Mouse (Mus musculus) layer of hippocampus, adult 11-12 months (tissue): Measurements from ENCODE around the gene Wfdc15b.
"Not testable (repeated sequence)": the region's sequence is repeated elsewhere in the genome, so short reads cannot be mapped to it uniquely, and the experiment has no call there.

Source experiments
- DNase-seq: peaks from one replicate; pipeline ENCODE4 v3.0.0; 2022; ENCODE audit warnings: low spot score

Gene Wfdc15b

DNA sequence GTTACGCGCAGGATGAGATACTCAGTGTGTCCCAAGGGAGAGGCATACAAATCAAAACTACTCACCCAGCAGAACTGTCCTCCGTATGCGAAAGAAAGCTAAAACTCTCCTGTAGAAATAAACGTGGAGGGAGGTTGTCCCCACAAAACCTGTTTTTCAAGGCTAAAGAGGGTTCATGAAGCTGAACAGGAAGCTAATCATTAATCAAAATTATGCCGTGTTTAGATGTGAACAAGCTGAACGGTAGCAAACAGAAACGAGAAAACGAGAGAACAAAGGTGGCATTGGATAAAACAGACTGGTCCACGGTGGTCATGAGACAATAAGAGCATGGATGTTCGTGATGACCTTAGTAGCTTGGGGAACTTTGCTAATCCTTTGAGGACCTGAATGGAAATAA is at the start of gene Wfdc15b:
Wfdc15b (minus strand) TSS at position 139 of the 400 bp plus-strand sequence.
- DNase-seq: no peak

DNA sequence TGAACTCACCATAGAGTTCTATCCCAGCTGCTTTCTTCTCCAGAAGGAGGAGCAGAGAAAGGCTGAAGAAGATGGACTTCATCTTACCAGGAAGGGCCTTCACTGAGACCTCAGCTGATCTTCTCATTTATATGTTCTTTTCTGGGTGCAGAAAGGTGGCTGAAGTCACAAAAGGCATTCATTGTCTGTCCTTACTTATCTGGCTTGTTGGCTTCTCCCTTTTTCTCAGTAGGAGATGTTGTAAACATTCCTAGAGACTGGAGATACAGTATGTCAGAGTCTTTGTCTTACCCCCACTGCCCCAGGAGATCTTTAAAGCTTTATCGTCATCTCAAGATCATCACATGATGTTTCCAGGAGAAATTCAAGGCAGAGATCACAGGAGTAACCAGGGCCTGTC is 35.1 kb upstream of the Wfdc15b start, which contains the start of gene Svs3b:
Svs3b (minus strand) TSS at position 101 of the 400 bp plus-strand sequence.
- DNase-seq: not testable (repeated sequence)

DNA sequence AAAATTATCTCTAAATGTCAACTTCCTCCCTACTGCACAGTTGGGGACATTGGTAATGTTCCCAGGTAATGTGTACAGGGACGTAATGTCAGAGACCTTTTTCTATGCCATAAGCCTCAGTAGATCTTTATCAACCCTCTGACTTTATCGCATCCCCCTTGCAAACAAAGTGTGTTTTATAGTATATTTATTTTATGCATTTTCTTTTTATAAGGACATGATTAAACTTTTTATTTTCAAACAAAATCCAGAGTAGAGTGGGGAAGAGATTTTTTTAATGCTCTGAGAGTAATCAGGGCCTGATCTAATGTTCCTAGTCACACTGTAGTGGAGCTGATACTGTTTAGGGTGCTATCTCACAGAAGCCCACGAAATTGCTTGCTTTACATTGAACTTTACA is 16.9 kb upstream of the Wfdc15b start, which contains the start of gene Svs2:
Svs2 (minus strand) TSS at position 101 of the 400 bp plus-strand sequence.
- DNase-seq: no peak

DNA sequence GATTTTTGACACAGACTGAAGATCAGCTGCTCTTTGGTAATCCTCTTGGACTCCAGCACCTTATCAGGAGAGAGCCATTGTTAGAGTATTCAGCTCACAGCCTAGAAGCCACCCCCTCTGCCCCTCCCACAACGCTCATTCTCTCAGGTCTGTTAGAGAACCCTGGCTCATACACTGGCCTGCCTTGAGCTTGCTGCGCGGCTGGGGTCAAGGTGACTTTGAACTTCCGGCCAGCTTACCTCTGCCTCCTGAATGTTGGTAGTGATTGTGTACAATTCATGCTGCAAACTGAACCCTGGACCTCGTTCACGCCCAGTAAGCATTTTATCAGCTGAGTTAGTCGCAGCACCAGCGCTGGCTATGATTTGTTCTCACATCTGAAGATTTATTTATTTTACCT is 11.2 kb upstream of the Wfdc15b start:
- DNase-seq: no peak

DNA sequence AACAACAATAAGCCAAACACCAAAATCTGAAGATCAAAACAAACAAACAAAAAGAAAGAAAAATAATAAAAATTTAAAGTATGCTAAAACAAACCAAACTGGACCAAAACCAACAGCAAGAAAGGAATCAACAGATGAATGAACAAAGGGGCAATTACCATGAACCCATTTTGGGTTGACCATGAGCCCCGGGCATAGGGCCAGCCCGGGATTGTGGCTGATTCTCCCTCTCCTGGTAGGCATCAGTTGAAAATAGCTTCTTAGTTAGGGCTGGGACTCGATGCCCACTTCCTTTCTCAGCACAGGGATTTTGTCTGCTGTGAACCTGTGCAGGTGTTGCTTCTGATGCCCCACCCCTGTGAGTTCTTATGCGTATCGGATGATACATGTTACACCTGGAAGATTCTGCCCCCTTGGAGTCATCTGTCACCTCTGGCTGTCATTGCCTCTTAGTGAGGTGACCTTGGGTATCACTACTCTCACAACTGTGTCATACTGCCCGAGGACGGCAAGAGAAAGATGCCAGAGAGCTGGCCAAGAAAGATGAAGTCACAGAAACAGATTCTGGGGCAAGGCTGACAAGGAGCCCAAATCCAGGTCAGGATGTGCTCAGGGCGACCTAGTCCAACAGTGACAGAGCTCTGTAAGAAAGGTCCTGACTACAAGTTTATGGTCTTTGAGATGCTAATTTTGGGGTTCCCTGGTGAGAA is 7.1 kb upstream of the Wfdc15b start:
- DNase-seq: no peak

DNA sequence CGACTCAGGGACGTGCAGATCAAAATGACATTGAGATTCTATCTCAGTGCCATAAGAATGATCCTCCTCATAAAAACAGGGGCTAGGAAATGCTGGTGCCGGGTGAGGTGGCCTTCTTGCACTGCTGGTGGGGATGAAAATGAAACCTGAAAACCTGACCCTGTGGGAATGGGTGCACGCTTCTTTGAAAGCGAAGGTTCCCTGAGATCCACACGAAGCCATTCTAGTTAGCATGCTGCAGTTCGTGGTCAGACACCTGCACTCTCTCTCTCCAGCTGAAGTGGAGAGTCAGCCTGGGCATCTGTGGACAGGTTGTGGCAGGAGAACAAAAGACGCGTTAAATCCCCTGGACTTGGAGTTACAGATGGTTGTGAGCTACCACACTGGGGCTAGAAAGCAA is 2.2 kb downstream of the Wfdc15b start:
- DNase-seq: no peak

DNA sequence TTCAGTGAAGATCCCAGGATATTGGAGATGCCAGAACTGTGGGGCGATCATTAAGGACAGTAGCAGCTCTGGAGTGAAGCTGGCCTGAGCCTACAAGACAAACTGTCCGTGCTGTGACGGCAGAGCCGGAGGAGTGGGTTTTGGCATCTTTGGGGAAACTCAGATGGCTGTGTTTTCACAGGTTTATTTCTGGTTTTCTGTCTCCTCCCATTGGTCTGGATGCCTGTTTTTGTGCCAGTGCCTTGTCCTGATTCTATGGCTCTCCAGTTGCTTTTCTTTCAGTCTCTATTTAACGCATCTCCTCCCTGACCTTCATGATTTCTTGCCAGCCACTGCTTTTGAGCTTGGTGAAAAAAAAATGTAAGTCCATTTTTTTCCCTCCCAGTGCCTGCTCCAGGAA is 8.7 kb downstream of the Wfdc15b start:
- no peak for DNase-seq

DNA sequence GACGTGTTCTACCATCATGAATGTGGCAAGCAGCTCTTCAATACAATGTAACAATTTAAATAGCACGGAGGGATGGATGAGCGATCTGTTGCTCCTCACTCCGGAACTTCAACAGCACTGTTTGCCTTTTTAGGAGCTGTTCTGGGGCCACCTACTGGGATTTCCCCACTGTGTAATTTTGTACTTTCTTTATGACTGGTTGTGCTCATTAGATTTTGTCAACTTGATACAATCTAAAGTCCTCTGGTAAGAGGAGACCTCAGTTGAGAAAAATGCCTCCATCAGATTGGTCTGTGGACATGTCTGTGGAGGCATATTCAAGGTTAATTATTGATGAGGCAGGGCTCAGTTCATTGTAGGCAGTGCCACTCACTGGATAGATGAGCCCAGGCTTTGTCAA is 10.6 kb downstream of the Wfdc15b start:
- DNase-seq: no peak

DNA sequence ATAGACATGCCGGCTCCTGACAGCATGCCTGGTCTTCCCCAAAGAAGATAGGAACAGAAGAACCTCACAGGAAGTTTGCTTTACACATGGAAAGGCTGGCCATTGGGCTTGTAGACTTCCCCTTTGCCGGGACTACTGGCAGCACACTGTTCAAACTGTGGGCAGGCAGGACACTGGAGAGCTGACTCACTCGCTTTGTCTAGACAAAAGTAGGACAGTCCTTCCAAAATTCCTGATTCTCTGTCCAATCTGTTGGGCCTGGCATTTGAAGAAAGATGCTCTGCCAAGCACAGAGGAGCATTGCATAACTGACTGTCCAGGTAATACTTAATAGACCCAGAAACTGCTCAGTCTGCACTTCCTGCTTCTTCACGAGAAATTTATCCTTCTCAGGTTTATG is 14.8 kb downstream of the Wfdc15b start:
- no peak for DNase-seq

DNA sequence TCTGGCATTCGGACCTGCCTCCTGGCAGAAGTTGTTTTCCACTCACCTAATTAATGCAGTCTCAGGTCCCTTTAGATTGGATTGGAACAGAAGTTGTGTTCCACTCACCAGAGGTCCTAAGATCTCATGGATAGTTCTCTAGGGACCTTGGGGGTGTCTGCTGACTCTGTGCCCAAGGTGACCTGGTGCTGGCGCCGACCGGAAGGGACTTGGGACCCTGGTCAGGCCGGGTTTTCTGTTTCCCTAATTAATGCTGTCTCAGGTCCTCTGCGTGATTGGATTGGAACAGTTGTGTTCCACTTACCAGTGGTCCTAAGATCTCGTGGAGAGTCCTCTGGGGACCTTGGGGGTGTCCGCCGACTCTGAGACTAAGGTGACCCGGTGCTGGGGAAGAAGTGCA is 15.4 kb downstream of the Wfdc15b start:
- DNase-seq: not testable (repeated sequence)

DNA sequence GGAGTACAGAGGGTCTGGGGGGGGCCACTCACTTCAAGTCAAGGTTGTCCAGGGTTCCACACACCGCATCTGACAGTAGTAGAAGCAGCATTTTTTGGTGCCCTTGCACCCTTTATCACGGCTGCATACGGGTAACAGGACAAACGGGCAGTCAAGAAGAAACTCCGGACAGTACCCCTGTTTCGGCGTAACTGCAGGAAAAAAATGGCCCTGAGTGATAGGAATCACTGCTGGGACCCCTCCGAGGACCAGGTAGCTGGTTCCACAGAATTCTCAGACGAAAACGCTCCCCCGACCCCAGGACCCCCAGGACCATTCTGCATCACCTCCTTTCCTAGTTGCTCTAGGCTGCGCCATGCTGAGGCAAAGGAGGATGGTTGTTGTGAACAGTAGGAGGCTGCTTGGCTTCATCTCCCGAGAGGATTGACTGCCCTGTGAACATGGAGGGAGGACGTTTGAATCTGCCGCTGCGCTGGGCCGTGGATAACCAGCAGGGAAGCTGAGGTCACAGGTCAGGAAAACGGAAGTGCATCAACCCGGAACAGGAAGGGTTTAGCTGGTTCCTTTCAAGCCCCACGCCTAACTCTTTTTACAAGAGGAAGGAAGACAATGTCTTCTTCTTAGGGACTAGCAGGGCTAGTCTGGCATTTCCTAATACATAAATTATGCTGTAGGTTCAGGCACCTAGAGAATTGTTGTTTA is 21.7 kb downstream of the Wfdc15b start, which contains the start of gene Wfdc15a:
Wfdc15a (minus strand) TSS at position 505 of the 702 bp plus-strand sequence.
- no peak for DNase-seq

DNA sequence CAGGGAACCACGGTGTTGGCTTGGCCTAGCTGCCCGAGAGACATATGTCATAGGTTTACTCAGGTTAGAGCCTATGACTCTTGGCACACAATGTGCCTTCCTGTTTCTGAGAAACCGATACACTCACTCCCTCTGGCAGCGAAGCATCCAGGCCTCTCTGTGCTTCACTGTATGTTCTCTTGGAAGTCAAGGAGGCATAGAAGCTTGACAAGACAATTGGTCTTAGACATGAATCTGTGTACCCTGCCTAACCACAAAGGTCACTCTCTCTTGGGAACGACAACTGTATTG is 24.8 kb downstream of the Wfdc15b start:
- DNase-seq: no peak

DNA sequence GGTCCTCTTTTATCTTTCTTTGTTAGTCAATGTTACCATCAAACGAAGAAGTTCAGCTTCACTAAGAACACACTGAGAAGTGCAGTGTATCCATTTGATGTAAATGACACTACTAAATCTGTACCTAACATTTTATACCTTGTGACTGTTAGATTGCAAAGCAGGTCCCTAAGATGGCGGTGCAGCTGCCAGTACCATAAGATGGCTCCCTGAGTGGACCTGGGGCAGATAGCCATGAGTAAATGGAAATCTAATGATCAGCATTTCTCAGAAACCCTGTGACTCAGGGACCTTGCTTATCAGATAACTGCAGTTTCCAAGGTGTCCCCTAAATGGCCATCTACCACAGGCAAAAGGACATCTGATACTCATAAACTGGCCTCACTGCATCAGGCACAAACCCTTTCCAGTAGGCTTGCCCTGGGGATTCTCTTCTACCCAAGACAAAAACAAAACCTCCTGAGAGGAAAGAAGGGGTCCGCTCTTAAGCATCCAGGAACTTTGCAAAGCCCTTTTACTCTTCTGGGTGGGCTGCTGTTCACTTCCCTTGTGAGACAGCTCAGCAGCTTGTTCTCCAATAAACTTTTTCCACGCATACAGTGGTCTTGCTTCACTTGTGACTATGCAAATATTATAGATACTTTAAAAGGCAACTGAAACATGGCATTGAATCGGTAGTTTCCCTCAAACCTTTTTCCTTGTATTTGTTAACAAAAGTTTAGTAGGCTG is 25.3 kb downstream of the Wfdc15b start:
- DNase-seq: no peak

DNA sequence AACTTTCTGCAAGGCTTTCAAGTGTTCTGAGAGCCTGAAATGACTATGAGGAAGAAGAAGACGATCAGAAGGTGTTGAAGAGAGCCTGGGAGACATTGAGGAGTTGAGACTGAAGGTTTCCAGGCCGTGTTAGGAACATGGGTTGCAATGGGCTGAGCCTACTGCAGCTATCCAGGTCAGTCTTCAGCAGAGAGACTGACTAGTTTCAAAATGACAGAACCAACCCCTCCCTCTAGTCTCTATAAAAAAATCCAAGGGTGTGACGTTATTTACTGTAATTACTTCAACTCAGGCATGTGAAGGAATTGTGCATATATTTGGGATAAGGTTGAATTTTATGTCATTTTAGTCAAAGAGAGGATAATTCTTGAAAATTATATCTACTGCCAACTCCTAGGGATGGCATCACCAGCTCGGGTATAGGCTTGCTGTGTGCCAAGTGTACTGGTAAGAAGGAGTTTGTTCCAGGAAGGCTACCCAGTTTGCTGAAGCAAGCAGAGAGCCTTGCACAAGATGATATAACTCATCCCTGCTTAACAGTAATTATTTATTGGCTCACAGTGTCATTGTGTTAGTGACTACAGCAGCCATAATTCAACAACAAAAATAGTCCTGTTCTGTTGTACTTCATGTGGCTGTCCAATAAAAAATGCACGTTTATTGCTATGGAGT is 26.4 kb downstream of the Wfdc15b start:
- DNase-seq: no peak

DNA sequence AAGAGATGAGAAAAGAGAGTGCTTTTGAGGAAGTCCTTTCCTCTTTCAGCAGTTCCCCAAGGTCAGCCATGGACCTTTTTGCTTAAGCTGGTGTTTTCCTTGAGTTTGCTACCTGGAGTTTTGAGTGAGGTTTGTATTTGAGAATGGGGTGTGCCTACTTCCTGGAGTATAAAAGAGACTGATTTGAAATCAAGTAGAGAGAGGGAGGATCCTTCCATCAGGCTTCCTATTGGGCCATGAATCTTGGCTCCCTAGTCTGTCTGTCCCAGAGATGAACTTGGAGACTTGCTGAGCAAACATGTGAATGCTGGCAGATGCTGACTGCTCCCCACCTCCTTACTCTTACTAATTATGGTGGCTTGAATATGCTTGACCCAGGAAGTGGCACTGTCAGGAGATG is 29.2 kb downstream of the Wfdc15b start:
- DNase-seq: no peak

DNA sequence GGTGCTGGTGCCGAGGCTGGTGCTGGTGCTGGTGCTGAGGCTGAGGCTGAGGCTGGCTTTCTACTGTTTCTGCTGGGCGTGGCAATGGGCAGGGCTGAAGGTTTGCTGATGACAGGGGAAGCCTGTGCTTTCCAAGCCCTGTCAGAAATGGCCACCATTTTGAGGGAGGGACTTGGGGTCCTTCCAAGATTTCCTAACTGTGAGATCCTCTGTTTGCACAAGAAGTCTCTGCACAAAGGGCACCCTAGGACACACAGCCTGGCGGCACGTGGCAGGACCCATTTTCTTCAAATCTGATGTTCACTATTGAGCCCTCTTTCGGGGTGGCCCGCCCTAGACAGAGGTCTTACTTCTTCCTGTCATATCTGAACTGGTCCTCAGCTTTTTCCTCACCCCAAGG is 30.9 kb downstream of the Wfdc15b start, which contains the start of gene Wfdc12:
Wfdc12 (minus strand) TSS at position 33 of the 400 bp plus-strand sequence.
- DNase-seq: no peak

DNA sequence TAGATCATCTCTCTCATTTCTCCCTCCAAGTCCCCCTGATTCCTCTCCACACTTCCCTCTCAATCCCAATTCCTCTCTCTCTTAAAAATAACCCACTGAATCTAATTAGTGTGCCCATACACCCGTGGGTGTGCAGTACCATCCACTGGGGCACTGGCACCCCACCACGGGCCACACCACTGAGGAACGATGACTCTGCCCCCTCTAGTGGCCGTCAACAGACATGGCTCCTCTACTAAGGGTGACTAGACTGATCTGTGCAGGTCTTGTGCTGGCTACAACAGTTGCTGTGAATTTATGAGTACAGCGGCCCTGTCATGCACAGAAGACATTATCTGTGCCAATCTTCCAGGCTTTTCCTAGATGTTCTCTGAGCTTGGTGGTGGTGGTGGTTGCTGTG is 32.7 kb downstream of the Wfdc15b start:
- DNase-seq: no peak

DNA sequence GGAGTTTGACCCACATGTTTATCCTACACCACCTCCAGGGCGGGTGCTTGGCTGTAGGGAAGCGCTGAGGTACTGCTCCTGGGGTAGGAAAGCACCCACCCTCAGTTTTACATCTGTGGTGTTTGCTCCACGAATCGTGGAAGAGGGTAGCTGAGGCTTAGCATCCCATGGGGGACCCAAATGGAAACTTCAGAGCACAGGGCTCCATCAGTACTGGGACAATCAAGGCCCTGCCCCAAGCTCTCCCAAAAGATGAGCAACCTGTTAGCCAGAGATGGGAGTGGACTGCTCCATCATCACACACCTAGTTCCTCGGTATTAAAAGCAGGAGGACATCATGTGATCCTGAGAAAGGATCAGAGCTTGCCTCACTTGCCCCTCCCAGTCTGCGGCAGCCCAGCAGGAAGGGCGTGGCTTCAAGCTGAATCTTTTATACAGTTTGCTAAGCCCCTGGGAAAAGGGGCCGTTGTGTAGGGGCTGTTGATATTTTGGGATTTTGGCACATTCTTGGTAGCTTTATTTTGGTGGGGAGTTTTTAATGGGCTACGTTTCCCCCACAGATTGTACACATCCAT is 37.2 kb downstream of the Wfdc15b start:
- DNase-seq: no peak

DNA sequence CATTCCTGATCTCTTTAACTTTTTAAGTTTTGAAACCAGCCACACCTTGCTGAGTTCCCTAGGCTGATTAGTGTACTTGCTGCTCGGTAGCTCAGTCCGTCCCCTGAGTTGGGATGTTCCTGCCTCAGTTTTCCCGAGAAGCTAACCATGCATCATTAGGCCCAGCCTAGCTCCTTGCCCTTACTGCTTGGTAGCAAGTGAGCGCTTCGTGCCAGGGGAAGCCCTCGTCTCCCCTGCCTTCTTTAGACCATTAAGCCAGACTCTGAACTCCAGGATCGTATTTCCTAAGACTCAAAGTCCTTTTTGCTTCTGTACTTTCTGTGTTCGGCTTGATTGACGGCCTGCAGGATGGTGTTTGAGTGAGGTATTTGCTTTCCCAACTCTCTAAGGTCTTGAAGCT is 38.1 kb downstream of the Wfdc15b start:
- DNase-seq: no peak

DNA sequence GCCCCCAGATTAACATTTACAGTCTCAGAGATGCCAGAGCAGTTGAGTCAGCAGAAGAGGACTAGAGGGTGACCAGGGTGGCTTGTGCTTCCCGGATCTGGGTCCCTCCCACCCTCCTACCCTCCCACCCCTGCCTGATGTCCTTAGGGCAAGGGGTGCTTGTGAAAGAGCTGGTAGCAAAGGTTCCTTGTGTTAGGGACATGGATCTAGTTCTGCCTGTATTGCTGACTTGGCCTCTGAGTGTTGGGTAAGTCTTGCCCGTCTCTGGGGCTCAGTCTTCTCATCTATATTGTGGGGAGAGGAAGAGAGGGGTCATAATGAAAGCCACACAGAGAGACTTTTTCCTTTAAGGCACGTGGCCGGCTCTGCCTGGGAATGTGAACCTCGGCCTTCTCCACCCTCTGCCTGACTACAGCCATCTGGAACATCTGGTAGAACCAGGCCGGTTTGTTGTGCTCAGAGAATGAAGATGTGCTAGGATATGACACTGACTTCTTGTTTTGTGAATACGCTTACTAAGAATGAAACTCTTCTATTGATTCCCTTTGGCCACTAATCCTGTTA is 38.7 kb downstream of the Wfdc15b start, which contains the start of gene Wfdc5:
Wfdc5 (minus strand) TSS at position 51 of the 564 bp plus-strand sequence.
- no peak for DNase-seq

DNA sequence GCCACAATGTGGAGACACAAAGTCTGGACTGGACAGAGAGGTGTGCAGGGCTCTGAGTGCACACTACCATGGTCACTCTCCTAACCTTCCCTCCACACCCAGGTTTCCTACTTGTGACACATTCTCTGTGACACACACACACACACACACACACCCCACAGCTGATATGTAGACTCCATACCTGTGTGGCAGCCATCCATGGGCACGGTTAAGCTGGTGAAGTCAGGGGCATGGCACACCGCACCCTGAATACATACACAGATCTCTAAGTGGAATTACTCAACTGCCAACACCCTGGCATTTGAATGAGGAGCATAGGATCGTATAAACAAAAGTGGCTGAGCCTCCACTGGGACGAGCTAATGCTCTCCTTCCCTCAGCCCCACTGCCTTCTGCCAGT is 40.7 kb downstream of the Wfdc15b start:
- DNase-seq: no peak

DNA sequence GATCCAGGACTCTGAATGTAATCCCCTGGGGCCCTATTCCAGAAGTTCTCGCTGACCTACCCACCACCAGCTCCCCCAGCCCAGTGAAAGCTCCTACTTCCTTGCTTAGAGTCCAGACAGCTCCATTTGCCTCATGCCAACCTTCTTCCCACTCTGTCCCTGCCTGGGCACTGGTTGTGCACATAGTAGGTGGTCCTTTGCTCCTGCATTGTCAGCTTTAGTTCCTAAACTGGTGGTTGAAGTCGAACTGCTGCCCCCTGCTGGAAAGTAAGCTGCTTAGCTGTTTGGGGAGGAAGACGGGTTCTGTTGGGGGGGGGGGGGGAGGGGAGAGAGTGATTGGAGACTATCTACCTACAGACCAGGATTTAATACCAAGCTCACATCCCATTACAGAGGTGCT is 41.3 kb downstream of the Wfdc15b start:
- no peak for DNase-seq
